Mouse (Mus musculus) midbrain, embryonic 11.5 days (tissue): ENCODE data around the gene 4931406C07Rik. TPM values are rescaled to one million over a fixed set of nuclear protein-coding genes. Genes with fewer than 3 reads are reported as not detected.
"Not testable (repeated sequence)": the region's sequence is repeated elsewhere in the genome, so short reads cannot be mapped to it uniquely, and the experiment has no call there.

Experiments
- ATAC-seq: fragments of 200-750 bp; cut with Nextera tagmentation; 2 replicates; pipeline ENCODE4 v1.8.0; 2017; ENCODE audit warnings: moderate TSS enrichment, moderate library complexity; ENCODE audit not compliant: low FRiP score
- DNase-seq: peaks from one replicate; pipeline ENCODE4 v3.0.0; 2015; ENCODE audit warnings: low spot score; ENCODE audit errors: missing footprints
- H3K27ac ChIP-seq: fragments of 300-500 bp; sonication (generic); 2 replicates; pipeline ENCODE4 v1.5.1; 2014; ENCODE audit warnings: low read depth, low read length
- H3K27me3 ChIP-seq: fragments of 300-500 bp; sonication (generic); 2 replicates; pipeline ENCODE4 v1.6.1; 2014; ENCODE audit warnings: mild to moderate bottlenecking, low read length, moderate library complexity, mixed read lengths; ENCODE audit not compliant: control insufficient read depth, insufficient read depth
- H3K36me3 ChIP-seq: fragments of 300-500 bp; sonication (generic); 2 replicates; pipeline ENCODE4 v1.6.1; 2014; ENCODE audit warnings: mild to moderate bottlenecking, low read length, moderate library complexity, mixed read lengths; ENCODE audit not compliant: control insufficient read depth, insufficient read depth
- H3K4me1 ChIP-seq: fragments of 300-500 bp; sonication (generic); 2 replicates; pipeline ENCODE4 v1.6.1; 2014; ENCODE audit warnings: low read length; ENCODE audit not compliant: control insufficient read depth, insufficient read depth
- H3K4me2 ChIP-seq: fragments of 300-500 bp; sonication (generic); 2 replicates; pipeline ENCODE4 v1.6.1; 2014; ENCODE audit warnings: mild to moderate bottlenecking, moderate library complexity
- H3K4me3 ChIP-seq: fragments of 300-500 bp; sonication (generic); 2 replicates; pipeline ENCODE4 v1.5.1; 2014; ENCODE audit warnings: low read depth, low read length
- H3K9ac ChIP-seq: fragments of 300-500 bp; sonication (generic); 2 replicates; pipeline ENCODE4 v1.6.1; 2014; ENCODE audit warnings: low read length
- H3K9me3 ChIP-seq: fragments of 300-500 bp; sonication (generic); 2 replicates; pipeline ENCODE4 v1.6.1; 2016; ENCODE audit warnings: low read length; ENCODE audit not compliant: control insufficient read depth
- WGBS: fragments of 180-500 bp; shearing (Covaris S2); extraction: QIAGEN DNeasy Blood & Tissue Kit; methylation state at CpG from one replicate; pipeline ENCODE4 v1.1.7; 2014; 5-methylcytosine and 5-hydroxymethylcytosine counted together
- polyA plus RNA-seq: library from polyadenylated mRNA; unstranded; fragments of >200 nt; fragmentation: Nextera tagmentation; extraction: Ambion mirVana; gene quantifications from 2 replicates; pipeline ENCODE4 v1.2.1, GENCODE M21; 2014

The 4931406C07Rik gene
- polyA plus RNA-seq, 1 experiment from 2014 or later, result 5.3 TPM

GRCm38 (mm10) chr9:15312054-15312735, 5.9 kb upstream of the 4931406C07Rik start:
- Histone ChIP-seq H3K27ac (no peak overlapping the region), H3K27me3 (no peaks in the 10 kb centered on the region), H3K9me3 (no peaks in the 10 kb centered on the region), H3K36me3 (peaks cover 40% of the 10 kb centered on the region), H3K4me2 (no peak overlapping the region), H3K9ac (no peak overlapping the region), H3K4me3 (no peak overlapping the region), H3K4me1 (peaks cover 15% of the 10 kb centered on the region)
- DNase-seq (peak; percentile 86), ATAC-seq (no peak)
- WGBS, result 95% methylated on average over 2 of the region's 2 CpGs

- H3K4me1 ChIP-seq, result peaks cover 18% of the 10 kb centered on the region
- H3K27me3 ChIP-seq, result no peaks in the 10 kb centered on the region
- DNase-seq, result peak; percentile 86
- H3K36me3 ChIP-seq, result peaks cover 33% of the 10 kb centered on the region
- H3K9ac ChIP-seq, result no peak overlapping the region
- no peak overlapping the region for H3K27ac ChIP-seq
- no peak overlapping the region for H3K4me3 ChIP-seq
- no peak for ATAC-seq
- no peak overlapping the region for H3K4me2 ChIP-seq
- WGBS, result 91% methylated on average over 1 of the region's 1 CpGs
- no peaks in the 10 kb centered on the region for H3K9me3 ChIP-seq
These were observed 3.9 kb upstream of the 4931406C07Rik start for GRCm38 (mm10) chr9:15310179-15310578.

- no peaks in the 10 kb centered on the region for H3K9me3 ChIP-seq
- H3K4me3 ChIP-seq, result no peak overlapping the region
- no peak overlapping the region for H3K4me2 ChIP-seq
- 89% methylated on average over 4 of the region's 4 CpGs for WGBS
- no peak overlapping the region for H3K9ac ChIP-seq
- ATAC-seq, result no peak
- no peak for DNase-seq
- peaks cover 18% of the 10 kb centered on the region for H3K4me1 ChIP-seq
- H3K36me3 ChIP-seq, result peaks cover 26% of the 10 kb centered on the region
- H3K27me3 ChIP-seq, result no peaks in the 10 kb centered on the region
- H3K27ac ChIP-seq, result no peak overlapping the region
These were observed 3.2 kb upstream of the 4931406C07Rik start for GRCm38 (mm10) chr9:15309425-15309824.

DNA sequence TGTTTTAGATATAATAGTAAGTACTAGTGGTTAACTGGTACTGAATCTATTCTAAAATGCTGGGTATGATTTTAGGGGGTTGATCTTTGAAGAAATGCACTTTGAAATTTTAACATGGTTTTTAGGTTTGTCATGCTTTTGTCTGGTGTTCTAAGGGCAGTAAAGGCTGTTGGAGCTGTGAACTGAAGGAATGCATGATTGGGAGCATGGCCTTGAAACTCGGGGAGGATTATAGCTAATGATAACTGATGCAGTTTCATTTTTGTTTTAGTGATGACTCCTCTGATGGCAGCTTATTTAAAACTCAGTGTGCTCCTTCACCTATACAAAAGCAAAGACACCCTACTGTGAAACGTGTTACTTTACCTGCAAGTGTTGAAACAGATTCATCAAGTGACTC, 2.0 kb upstream of the 4931406C07Rik start:
- H3K27me3 ChIP-seq, result no peaks in the 10 kb centered on the region
- peaks cover 18% of the 10 kb centered on the region for H3K4me1 ChIP-seq
- H3K4me2 ChIP-seq, result peak overlapping the region; percentile 11; the same call in 1 of the 2 replicates
- no peaks in the 10 kb centered on the region for H3K9me3 ChIP-seq
- 59% methylated on average over 2 of the region's 2 CpGs for WGBS
- no peak overlapping the region for H3K4me3 ChIP-seq
- H3K27ac ChIP-seq, result no peak overlapping the region
- no peak overlapping the region for H3K9ac ChIP-seq
- no peak for ATAC-seq
- peaks cover 14% of the 10 kb centered on the region for H3K36me3 ChIP-seq
- no peak for DNase-seq

- Histone ChIP-seq H3K4me3 (peak overlapping the region; percentile 85), H3K4me2 (peak overlapping the region; percentile 85), H3K4me1 (peaks cover 18% of the 10 kb centered on the region), H3K9me3 (no peaks in the 10 kb centered on the region), H3K36me3 (peaks cover 10% of the 10 kb centered on the region), H3K9ac (peak overlapping the region; percentile 95), H3K27me3 (no peaks in the 10 kb centered on the region), H3K27ac (no peak overlapping the region)
- ATAC-seq, result no peak
- no peak for DNase-seq
- 12% methylated on average over 6 of the region's 6 CpGs for WGBS
These were observed 1.0 kb upstream of the 4931406C07Rik start for GRCm38 (mm10) chr9:15307257-15307656.

DNA sequence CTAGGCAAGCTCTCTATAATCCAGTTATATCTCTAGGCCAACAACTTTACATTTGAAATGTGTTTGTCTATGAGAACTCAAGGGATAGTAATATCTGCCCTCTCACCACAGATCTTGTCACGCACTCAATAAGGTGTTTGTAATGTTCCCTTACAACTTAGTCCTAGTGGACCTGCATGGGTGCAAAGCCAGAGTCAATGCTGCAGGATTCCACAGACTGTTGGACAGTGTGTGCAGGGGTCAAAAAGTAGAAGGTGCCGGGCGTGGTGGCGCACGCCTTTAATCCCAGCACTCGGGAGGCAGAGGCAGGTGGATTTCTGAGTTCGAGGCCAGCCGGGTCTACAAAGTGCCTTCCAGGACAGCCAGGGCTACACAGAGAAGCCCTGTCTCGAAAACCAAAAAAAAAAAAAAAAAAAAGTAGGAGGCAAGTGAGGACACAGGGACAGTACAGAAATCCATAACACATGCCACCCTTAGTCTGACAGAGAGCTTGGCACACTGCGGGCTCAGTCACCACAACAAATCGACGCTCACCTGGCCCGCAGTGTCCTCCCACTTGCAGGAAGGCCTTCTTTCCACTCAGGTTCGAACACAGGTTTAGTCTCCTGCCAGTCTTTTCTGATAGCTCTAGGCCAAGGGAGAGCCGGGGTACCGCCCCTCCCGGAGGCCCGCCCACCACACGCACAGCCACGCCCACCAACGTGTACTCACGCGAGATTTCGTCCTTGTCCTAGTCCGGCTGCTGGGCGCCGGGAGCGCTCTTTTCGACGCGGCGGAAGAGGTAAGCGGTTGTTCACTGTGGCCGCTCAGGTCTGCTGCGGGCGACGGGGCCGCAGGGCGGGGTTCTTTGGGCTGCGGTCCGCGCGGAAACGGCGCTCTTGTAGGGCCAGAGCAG, 498 bp downstream of the 4931406C07Rik start, which contains the start of gene Taf1d:
TSS of gene Taf1d (plus strand) at position 712 of the 895 bp plus-strand sequence.
- H3K4me2 ChIP-seq, result peak within 1 kb of the TSS; percentile 85
- DNase-seq, result peak; percentile 100
- H3K9me3 ChIP-seq, result no peaks in the 10 kb centered on the region
- H3K9ac ChIP-seq, result peak within 1 kb of the TSS; percentile 95
- 15% methylated on average over 44 of the region's 45 CpGs for WGBS
- peak within 1 kb of the TSS; percentile 85 for H3K4me3 ChIP-seq
- peak; percentile 99 for ATAC-seq
- H3K4me1 ChIP-seq, result peaks cover 18% of the 10 kb centered on the region
- H3K27me3 ChIP-seq, result no peaks in the 10 kb centered on the region
- H3K27ac ChIP-seq, result peak within 1 kb of the TSS; percentile 84
- H3K36me3 ChIP-seq, result peaks cover 8% of the 10 kb centered on the region

DNA sequence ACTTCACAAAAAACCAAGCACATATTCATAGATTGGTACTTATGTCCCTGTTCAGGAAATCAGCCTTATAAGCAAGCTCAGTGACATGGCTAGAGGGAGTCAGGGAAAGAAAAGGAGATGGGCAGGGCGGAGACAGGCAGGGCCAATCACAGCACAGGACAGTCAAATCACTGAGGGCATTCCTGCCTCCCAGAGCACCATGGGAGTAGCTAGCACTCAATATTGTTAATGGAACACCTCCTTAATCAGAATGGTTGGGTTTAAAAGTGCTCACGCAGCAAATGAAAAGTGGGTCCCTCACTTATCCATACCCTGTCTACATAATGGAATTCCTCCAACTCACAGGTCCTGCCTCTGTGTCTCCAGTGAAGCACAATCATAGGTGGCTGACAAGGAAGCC, 3.4 kb downstream of the 4931406C07Rik start:
- no peak overlapping the region for H3K4me3 ChIP-seq
- peaks cover 10% of the 10 kb centered on the region for H3K4me1 ChIP-seq
- no peaks in the 10 kb centered on the region for H3K36me3 ChIP-seq
- no peak overlapping the region for H3K27ac ChIP-seq
- ATAC-seq (no peak), DNase-seq (no peak)
- 70% methylated on average over 2 of the region's 2 CpGs for WGBS
- no peaks in the 10 kb centered on the region for H3K9me3 ChIP-seq
- H3K9ac ChIP-seq, result no peak overlapping the region
- no peaks in the 10 kb centered on the region for H3K27me3 ChIP-seq
- no peak overlapping the region for H3K4me2 ChIP-seq

DNA sequence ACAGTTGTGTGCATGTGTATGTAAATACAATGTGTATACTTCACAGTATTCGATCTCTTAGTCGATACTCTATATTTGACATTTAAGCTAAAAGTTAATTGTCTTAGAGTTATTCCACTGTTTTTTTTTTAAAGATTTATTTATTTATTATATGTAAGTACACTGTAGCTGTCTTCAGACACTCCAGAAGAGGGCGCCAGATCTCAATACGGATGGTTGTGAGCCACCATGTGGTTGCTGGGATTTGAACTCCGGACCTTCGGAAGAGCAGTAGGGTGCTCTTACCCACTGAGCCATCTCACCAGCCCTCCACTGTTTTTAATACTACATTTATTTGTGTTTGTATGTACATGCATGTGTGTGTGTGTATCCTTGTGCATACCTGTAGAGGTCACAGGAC, 4.2 kb downstream of the 4931406C07Rik start:
- ATAC-seq, H3K9me3 ChIP-seq, DNase-seq, H3K9ac ChIP-seq, H3K4me1 ChIP-seq, H3K27ac ChIP-seq, H3K36me3 ChIP-seq, H3K4me2 ChIP-seq, H3K27me3 ChIP-seq, H3K4me3 ChIP-seq: not testable (repeated sequence)
- WGBS, result 76% methylated on average over 6 of the region's 6 CpGs

GRCm38 (mm10) chr9:15301399-15301798, 4.8 kb downstream of the 4931406C07Rik start:
- WGBS, result 75% methylated on average over 6 of the region's 6 CpGs
- Histone ChIP-seq H3K4me1 (no peaks in the 10 kb centered on the region), H3K4me2 (no peak overlapping the region), H3K9me3 (no peaks in the 10 kb centered on the region), H3K27ac (no peak overlapping the region), H3K4me3 (no peak overlapping the region), H3K27me3 (no peaks in the 10 kb centered on the region), H3K36me3 (no peaks in the 10 kb centered on the region), H3K9ac (no peak overlapping the region)
- ATAC-seq, result no peak
- no peak for DNase-seq
